ENCODE assay signal across 13 mouse cellular contexts in the genomic region with DNA sequence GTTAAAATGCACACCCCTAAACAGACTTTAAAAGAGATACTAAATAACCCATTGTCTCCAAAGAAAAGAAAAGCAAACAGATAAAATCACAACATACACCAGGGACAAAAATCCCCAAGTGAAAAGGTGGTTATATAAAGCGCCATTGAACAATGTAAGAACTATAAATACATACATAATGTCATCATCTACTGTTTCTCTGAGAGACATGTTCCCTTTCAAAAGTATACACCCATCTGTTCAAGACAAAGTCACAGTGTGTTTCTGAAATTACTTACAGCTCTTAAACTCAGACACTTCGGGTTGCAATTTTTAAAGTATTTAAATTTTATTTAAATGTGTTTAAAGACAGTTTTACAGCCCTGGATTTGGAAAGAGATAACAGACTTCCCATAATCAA.
"Had no signal": no experiment of that assay in that cellular context is flagged by ENCODE, and none has a peak within 500 bp of the region (broad histone marks: within the 10 kb centered on the region; RNA-seq: fewer than 3 reads in every experiment).

No protein-coding gene starts in this region.

- H3K27ac ChIP-seq: kidney, postnatal 0 days; limb, embryonic 13.5 days; liver, embryonic 14.5 days; midbrain, embryonic 12.5 days; neural tube, embryonic 13.5 days had no signal

- H3K36me3 ChIP-seq: limb, embryonic 13.5 days; midbrain, embryonic 12.5 days; neural tube, embryonic 13.5 days had no signal

- ATAC-seq: midbrain, embryonic 16.5 days had no signal

- H3K4me2 ChIP-seq: limb, embryonic 13.5 days; midbrain, embryonic 12.5 days; neural tube, embryonic 13.5 days had no signal

- H3K27me3 ChIP-seq: limb, embryonic 13.5 days; midbrain, embryonic 12.5 days; neural tube, embryonic 13.5 days had no signal

- H3K4me3 ChIP-seq: limb, embryonic 13.5 days; midbrain, embryonic 12.5 days; neural tube, embryonic 13.5 days had no signal

- DNase-seq: kidney, adult 9 months; kidney, postnatal 36 days; left cerebral cortex, postnatal 4 days; lung, adult 18-20 months; retina, postnatal 1 day; right cerebral cortex, postnatal 14 days; thymus, postnatal 4 days had no signal

- H3K4me1 ChIP-seq: limb, embryonic 13.5 days; midbrain, embryonic 12.5 days; neural tube, embryonic 13.5 days had no signal

- H3K9me3 ChIP-seq: limb, embryonic 13.5 days; midbrain, embryonic 12.5 days; neural tube, embryonic 13.5 days had no signal

- H3K9ac ChIP-seq: limb, embryonic 13.5 days; liver, embryonic 14.5 days; midbrain, embryonic 12.5 days; neural tube, embryonic 13.5 days had no signal
